Mouse (Mus musculus): ENCODE measurements around the gene Rnpep.
"Not testable (repeated sequence)": the region's sequence is repeated elsewhere in the genome, so short reads cannot be mapped to it uniquely, and the experiment has no call there.

Rnpep gene

DNA sequence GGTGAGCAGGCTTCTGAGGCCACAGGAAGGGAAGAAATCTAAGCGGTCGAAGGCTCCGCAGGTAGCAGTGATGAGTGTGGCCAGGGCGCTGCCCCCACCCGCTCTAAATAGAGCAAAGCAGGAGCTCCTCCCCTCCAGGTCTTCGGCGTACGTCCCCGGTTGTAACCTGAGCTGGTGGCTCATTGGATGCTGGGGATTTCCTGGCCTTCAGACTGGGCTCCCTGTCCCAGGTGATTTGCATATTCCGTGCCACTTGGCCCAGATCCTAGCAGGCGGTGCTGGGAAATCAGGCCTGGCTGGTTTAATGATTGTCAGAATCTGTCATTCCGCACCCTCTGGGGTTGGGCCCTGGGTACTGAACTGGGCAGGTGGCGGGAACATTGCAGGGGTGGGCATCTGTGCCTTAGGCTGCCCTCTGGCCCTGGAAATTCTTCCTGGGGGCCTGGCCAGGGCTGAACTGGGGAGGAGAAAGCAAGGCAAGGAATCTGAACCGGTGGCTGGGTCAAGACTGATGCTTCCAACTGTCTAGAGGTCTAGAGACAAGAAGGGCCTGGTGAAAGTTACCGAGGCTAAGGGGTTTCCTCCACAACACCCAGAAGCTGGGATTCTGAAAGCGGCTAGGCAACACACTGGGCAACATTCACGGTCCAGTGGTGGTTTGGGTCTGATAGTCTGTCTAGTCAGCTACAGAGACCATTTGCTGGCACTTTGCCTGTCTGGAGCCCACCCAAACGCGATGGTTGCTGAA is 25.3 kb downstream of the Rnpep start, which contains the start of gene Elf3:
Gene Elf3, minus strand, starts transcription at position 189 of the 748 bp plus-strand sequence.
- DNase-seq: no peak

DNA sequence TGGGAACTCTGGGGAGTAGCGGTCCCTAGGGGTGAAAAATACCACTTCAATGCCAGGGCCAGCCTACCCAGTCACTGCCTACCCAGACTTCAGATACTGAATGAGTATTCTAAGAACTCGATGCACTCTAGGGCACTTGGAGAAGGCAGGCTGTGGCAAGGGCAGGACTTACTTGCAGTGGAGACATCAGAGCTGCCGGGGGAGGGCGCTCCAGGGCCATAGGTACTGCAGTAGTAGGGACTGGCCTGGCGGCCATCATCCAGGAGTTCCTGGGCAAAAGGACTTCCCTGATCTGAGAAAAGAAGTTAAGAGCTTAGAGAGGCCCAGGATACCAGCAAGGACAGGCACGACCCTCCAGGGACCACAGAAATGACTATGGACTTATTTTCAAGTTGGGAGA is 27.6 kb downstream of the Rnpep start:
- DNase-seq: no peak

DNA sequence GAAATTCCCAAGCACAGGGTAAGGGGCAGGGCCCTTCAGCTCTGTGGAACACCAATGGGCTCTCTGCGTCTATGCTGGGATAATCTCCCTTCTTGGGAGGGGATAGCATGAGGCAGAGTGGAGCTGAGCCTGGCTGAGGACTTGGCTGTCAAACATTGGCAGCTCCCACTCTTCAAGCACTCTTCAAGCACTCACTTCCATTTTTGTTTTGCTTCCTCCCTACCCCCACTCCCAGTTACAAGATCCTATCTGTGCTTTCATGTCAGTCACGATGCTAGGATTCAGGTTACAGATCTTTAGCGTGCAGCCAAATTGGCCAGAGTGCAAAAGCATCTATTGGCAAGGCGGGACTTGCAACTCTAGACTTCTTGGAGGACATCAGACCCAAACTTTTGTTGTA is 31.0 kb downstream of the Rnpep start:
- DNase-seq: no peak

DNA sequence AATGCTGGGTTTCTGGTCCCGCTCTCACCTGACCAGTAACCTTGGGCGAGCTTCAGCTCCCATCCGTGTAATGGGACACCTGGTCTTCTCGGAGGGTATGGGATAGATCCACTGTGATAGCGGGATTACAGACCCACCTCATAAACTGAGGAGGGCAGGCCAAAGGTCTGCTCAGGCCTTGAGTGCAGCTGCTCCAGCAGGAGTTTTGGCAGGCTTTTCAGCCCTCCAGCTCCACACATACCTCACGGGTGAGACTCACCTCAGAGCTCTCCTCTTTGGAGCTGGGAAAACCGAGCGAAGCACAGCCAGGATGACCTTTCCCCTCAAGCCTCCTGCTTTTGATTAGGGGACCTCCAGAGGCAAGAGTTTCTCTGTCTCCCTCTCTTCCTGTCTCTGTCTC is 32.5 kb downstream of the Rnpep start:
- no peak for DNase-seq

DNA sequence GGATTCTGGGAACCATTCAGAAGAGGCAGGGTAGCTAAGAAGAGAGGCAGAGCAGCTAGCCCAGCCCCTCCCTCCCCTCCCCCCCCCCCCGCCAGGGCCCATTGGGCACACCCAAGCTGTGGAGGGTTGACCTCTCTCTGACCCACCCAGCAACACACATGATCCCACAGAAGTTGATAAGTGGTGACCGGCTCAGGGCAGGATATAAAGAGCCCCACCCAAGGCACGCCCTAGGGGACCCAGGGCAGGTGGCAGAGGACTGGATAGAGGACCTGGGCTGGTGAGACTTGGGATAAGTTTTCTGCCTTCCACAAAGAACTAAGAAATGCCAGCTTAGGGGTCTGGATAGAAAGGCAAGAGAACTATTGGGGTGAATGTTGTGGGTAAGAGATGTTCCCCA is 33.2 kb downstream of the Rnpep start:
- DNase-seq: no peak

DNA sequence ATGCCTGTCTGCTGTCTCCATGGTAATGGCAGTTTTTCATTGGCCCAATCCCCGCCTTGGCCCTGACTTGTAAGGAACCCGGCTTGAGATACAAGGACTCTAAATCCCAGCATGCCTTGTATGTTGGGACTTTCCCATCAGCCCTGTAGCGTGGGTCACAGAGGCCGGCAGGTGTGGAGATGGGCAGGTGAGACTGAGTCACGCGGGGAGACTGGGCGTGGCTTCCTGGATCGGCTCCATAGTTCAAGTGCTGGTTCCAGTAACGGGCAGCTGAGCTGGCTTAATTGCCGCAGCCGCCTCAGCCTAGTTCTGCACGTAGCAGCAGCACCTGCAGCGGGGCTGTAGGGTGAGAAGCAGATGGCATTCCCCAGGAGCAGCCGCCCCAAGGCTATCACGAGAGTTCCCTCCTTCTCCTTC is 35.4 kb downstream of the Rnpep start:
- peak; percentile 37 for DNase-seq

DNA sequence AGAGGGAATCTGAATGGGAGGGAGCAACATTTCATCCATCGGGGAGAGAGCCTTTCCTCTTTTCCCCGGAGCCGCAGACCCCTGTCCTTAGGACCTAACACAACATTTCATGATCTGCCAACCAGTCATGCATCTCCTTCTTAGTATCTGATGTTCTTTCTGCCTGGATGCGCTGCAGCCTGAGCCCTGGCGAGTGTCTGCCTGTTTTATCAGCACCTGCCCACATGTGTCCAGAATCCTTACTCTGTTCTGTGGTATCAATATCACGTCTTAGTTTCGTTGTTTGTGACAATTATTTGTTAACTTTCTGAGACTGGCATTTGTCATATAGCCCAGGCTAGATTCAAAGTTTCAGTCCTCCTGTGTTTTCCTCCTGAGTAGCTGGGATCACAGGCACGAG is 39.9 kb downstream of the Rnpep start:
- no peak for DNase-seq

DNA sequence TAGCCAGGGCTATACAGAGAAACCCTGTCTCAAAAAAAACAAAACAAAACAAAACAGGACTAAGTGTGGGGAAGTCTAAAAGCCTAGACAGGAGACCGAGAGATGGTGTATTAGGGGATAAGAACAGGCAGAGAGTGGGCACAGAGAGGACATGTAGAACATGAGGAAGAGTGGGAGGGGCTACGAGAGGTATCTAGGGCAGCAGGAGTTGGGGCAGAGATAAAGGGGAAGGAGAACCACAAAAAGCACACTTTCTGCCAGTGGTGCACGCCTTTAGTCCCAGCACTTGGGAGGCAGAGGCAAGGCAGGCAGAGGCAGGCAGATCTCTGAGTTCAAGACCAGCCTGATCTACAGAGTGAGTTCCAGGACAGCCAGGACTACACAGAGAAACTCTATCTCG is 43.7 kb downstream of the Rnpep start:
- not testable (repeated sequence) for DNase-seq

DNA sequence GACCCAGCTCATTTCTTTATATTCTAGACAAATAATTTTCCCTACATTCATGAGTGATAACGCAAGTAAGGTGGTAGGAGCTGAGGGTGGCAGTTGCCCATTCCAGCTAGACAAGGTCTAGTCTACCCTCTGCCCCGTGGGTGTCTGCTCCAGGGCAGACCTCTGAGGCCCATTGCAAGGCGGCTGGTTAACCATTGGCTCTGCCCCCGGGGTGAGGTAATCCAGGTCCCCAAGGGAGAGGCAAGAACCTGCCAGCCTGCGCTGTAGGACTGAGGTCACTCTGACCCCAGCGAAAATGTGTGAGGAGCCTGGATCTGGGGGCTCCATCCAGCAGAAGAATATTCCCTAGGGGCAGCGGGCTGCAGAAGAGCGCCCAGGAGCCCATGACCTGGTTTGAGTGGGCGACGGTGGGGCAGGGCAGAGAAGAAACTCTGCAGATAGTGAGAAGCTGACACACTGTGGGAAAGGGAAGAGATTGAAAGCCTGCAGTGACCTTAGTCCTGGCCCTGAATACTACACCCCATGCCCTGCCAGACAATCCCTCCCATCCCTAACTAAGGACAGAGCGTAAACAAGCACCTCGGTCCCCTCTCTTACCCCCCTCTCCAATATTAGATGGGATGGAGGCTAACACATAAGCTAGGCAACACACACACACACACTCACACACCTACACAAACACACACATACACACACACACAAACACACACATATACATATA is 46.6 kb downstream of the Rnpep start:
- no peak for DNase-seq

DNA sequence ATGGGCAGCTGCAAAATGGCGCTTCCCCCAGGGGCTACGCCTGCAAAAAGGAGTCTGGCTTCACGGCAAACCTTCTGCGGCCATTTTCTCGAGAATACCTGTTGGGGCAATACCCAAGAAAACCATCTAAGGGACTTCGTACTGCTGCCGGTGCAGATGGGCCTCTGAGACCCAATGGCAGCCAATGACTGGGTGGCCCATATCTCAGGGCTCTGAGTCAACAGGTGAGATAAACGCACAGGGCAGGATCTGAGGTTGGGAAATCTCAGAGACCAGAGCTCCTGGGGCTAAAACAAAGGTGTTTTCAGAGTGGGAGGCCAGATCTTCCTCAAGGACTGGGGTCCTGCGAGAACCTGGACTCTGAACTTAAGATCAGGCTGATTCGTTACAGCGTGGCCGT is 49.1 kb downstream of the Rnpep start:
- DNase-seq: no peak

DNA sequence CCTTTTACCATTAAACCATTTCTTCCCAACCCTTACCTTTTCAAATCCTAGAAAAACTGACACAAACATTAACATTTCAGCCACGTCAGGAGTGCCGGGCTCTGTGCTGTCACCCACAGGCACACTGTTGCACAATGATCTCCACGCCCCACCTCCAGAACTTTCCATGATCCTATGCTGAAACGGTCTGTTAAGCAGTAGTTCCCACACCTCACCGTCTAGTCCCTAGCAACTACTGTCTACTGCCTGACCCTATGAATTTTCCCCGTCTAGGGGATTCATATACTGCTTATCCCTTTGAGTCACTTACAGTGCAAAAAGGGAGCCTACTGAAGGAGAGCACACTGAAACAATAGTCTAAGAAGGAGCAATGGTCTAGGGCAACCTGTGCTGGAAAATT is 49.9 kb downstream of the Rnpep start:
- no peak for DNase-seq

DNA sequence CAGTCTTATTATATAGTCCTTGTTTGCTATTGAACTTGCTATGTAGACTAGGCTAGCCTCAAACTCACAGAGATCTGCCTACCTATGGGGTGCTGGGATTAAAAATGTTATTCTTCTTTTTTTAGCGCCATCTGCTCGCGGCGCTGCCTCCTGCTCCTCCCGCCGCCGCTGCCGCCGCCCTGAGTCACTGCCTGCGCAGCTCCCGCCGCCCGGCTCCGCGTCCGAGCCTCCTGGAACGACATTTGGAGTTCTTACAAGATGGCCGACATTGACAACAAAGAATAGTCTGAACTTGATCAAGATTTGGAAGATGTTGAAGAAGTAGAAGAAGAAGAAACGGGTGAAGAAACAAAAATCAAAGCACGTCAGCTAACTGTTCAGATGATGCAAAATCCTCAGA is 52.0 kb downstream of the Rnpep start:
- DNase-seq: not testable (repeated sequence)

DNA sequence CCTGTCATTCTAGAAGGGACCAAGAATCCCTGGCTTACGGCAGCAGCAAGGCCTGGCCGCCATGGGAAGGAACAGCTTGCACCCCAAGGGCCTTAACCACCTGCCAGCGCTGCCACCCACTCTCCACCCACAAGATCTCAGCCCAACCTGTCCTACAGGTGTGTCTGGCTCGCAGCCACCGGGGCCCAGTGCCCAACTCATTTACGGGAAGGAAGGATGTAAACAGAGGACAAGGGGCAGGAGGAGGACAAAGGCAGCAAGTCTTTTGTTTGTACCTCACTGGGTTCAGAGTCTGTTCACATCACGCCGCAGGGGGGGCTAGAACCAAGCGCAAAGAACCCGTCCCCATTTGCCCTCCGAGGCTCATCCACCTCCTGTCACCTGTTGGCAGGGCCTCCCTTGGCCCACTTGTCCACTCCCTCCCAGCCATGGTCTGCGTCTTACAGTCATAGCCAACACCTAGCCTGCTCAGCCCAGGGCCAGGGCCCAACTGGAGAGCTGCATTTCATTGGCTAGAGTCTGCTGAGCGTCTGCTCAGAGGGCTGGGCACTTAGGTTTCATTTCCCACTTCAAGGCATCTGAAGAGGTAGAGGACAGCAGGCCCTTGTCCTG is 56.4 kb downstream of the Rnpep start:
- no peak for DNase-seq

DNA sequence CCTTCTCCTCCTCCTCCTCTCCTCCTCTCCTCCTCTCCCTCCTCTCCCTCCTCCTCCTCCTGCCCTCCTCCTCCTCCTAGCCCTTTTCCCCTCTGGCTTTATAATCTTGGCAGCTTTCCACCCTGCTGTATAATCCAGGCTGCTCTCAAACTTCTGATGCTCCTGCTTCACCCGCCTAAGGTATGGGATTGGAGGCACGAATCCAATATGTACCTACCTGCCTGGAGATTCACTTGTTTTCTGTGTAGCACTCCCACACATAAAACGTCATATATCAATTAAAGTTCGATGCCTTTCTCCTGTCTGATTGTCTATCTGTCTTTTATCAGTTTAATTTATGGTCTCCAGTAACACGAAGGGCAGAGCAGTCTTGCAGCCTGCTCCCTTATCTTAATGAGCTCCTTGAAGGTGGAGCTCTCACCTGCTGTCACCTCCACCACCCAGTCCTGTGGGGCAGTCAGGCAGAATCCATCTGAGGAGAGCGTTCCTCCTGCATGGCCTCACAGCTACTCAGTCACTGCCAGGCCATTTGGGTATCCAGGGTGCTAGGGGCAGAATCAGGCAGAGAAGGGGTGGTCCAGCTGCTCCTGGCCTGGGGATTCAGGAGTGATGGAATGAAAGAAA is 58.8 kb downstream of the Rnpep start:
- DNase-seq: no peak

DNA sequence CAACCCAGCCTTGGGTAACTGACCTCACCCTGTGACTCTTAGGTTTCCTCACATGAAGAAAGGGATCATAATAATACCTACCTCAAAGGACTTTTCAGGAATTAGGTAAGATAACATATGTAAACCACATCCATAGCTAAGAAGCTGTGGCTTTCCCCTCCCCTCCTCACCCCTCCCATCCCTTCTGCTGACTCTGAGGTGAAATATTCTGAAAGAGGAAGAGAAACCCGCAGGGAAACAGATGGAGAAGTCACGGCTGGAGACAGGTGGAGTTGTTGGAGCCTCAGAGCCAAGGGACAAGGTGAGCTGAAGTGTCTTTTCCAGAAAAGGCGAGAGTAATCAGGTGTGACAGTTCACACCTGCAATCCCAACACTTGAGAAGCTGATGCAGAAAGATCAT is 59.7 kb downstream of the Rnpep start:
- DNase-seq: no peak

DNA sequence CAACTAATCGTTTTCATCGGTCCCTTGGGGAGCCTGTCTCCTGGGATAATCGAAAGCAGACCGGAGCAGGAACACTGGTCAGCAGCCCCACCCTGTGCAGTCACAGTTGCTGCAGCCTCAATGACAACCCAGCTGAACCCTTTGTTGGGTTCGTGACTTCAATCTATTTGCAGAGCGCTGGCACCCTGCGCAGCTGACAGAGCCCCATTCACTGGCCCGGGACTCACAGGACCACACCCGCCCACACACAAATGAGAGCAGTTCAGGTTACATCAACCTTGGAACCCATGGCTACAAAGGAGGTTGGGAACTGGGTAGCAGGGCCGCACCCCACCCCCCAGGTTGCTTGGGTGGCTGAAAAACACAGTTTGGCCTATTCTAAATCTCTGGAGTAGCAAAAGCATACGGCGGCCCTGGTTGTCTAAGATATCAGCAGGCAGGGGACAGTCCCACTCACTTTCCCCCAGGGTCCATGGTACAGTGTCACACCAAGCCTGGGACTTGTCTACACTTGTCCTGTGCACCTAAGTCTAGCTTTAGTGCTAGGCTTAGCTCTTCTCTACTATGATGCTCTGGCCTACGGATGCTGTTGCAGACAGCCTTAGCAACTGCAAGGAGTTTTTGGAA is 66.2 kb downstream of the Rnpep start:
- DNase-seq: no peak

DNA sequence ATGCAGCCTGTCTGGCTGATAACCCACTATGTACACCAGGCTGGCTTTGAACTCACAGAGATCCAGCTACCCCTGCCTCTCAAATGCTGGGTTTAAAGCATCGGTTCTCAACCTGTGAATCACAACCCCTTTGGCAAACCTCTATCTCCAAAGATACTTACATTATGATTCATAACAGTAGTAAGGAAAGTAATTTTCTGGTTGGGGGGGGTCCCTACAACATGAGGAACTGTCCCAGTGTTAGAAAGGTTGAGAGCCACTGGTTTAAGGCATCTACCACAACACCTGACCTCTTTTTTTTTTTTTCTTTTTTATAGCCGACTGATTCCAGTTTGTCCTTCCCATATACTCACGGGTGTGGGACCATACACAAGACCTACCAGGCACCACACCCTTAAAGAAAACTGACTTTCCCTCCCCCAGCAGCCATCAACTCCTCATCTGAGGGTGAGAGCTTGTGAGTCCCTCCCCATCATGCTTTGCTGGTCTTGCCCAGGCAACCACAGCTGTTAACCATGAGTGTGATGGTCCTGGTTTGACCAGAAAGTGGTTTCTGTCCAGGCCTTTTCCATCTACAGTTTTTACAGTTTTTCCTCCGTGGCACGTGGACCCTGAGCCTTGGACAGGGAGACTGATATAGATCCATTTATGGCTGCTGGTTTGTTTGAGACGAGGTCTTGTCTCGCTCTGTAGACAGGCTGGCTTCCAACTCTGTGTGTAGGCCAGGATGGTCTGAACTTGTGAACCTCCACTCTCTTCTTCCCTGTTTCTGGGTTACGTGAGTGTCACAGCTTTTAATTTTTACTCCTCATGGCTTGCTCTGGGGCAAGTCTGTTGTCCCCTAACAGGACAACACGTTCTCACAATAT is 69.9 kb downstream of the Rnpep start:
- DNase-seq: no peak
